Mouse (Mus musculus): ENCODE results near the gene Fcna.

DNA sequence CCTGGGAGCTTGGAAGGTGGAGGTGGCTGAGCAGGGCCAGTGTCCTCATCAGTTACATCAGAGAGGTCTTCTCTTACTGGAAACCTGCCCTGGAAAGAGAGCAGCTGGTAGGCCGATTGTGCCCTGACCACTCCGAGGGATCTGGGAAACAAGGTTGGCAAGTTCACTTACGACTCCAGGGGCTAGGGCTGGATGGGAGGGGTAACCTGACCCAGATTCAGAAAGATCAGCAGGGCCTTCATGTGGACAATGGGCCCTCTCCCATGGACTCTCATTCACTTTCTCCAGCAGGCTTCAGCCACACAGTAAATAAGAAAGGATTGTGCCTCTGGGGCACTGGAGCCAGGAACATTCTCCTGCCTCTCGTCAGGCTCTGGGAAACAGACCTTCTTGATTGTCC lies 43.0 kb downstream of the Fcna start:
- no peak for TF ChIP-seq EP300 (IDR thresholded peaks at IDR 0.05; ENCODE audit: insufficient read depth, low read depth, low read length)
- TF ChIP-seq POLR2A (IDR thresholded peaks at IDR 0.05; ENCODE audit: insufficient read depth, low read length), result no peak
